Mouse (Mus musculus) cortical plate, adult 2 months (tissue): ENCODE measurements around the gene Map1b. TPM values are rescaled to one million over a fixed set of nuclear protein-coding genes. Genes with fewer than 3 reads are reported as not detected.

Experiments
- H3K27ac ChIP-seq: fragments of 200-500 bp; 2 replicates; pipeline ENCODE4 v1.5.1; 2012; ENCODE audit warnings: low read length, control low read depth, inconsistent platforms; ENCODE audit not compliant: insufficient read depth
- H3K4me1 ChIP-seq: fragments of 200-500 bp; 2 replicates; pipeline ENCODE4 v1.6.1; 2011; ENCODE audit warnings: low read length; ENCODE audit not compliant: control insufficient read depth, insufficient read depth
- H3K4me3 ChIP-seq: fragments of 200-500 bp; 2 replicates; pipeline ENCODE4 v1.5.1; 2011; ENCODE audit warnings: mild to moderate bottlenecking, low read length, control low read depth; ENCODE audit not compliant: insufficient read depth
- CTCF ChIP-seq: fragments of 200-500 bp; IDR thresholded peaks from 2 replicates; pipeline ENCODE4 v1.5.1; 2011; ENCODE audit warnings: mild to moderate bottlenecking, control low read depth, low read length; ENCODE audit not compliant: insufficient read depth; ENCODE audit errors: extremely low read depth
- POLR2A ChIP-seq: fragments of 200-500 bp; IDR thresholded peaks from 2 replicates; pipeline ENCODE4 v1.6.1; 2011; ENCODE audit warnings: mild to moderate bottlenecking, low read length, control low read depth; ENCODE audit not compliant: insufficient read depth; ENCODE audit errors: extremely low read depth
- polyA plus RNA-seq: library from polyadenylated mRNA; depleted of rRNA; stranded (reverse); fragments of >200 nt; gene quantifications from 2 replicates; pipeline ENCODE4 v1.2.3, GENCODE M21; 2012

Map1b gene
- polyA plus RNA-seq, 1 experiment: 134 TPM

DNA sequence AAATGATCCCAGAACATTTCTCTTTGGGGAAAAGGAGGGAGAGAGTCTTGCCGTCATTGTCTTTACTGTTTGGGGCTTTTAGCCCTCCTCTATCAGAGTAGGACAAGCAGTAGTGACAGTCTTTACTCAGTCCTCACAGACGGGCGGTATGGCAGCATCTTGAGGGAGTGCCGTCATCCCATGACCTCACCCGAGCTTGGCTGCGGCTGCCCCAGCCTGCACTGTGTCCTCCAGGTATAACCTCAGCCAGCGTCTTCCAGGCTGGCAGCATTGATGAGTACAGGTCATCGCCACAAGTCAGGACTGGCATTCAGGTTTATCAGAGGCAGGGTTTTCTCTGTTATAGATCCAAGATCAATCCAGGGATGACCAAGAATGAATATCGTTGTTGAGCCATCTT is 99.7 kb downstream of the Map1b start:
- Histone ChIP-seq H3K27ac (no peak overlapping the region), H3K4me1 (no peaks in the 10 kb centered on the region), H3K4me3 (no peak overlapping the region)
- no peak for TF ChIP-seq POLR2A
- TF ChIP-seq CTCF: no peak

DNA sequence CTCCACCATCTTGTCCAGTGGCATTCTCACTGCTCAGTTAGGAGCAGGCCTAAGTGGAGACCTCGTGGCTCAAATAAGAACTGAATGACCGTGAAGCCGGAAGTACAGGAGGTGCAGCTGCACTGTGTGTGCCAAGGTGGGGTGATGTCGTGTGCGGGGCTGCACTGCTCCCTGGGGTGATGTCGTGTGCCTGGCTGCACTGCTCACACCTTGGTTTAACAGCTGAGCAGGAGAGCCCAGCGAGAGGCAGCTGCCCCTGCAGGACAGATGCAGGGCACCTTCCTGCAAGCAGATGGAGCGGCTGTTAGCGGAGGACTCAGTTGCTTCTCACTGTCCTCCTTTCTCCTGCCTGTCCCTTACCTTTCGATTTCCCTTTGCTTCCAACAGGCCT is 102.0 kb downstream of the Map1b start:
- Histone ChIP-seq H3K27ac (no peak overlapping the region), H3K4me3 (no peak overlapping the region), H3K4me1 (no peaks in the 10 kb centered on the region)
- TF ChIP-seq CTCF (no peak), POLR2A (no peak)

DNA sequence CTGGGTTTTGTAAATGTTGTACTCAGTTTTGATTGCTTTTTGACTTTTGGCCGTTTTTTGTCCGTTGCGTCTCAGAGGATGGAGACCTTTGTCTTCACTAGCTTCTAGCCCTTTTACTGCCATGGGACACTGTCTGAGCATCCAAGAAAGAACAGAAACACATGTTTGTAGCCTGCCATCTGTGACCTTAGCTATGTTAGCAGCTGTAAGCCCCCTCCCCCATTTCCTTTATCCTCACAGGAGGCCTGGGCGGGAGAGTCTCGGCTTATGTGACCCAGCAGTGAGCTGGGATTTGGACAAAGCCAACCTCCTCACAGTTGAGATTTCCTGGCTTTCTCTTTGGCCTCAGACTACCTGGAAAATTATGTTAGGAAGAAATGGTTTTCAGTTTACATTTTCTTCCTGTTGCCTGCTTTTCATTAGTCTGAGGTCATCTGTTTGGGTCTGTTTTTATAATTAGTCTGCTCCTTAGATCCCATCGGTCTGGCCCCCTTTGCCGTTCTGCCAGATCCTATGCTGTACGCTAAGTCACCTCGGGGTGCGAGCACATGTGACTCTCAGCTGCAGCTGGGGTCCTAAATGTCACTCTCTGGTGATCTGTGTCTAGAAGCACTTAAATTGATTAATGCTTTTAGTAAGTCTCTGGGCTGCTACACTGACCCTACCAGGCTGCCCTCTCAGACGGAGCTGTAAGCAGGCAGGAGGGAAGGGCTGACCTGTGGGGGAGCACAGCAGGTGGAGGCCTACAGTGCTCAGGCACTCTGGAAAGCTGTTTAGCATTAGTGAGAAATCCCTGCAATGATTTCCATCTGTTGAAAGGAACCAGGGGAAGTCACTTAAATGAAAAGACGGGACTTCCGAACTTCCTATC is 102.6 kb downstream of the Map1b start:
- no peak for TF ChIP-seq POLR2A
- TF ChIP-seq CTCF: no peak
- Histone ChIP-seq H3K4me1 (no peaks in the 10 kb centered on the region), H3K4me3 (no peak overlapping the region), H3K27ac (no peak overlapping the region)

DNA sequence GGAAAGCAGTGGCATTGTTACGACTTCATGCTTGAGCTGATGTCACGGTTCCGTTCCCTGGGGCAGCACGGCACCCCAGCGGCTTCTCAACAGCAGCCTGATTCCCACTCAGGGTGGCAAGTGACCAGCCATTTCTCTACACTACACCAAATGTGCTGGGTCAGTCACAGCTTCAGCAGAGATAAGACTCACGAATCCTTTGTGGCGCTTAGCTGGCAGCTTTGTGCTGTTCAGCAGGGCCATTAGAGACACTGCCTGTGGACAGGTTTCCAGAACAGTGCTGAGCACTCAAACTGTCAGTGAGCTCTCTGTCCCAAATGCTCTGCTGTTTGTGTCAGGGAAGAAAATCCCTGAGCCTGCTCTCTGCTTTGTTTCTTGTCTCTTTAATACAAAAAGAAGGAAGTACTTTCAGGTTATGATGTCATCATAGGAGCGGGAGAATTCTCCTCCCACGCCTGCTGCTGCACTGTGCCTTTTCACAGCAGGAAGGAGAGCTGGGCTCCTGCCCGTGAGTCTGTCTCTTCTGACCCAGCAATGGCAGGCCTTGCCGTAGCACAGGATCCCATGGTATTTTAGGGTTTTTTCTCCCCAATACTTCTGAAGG is 103.8 kb downstream of the Map1b start:
- Histone ChIP-seq H3K4me1 (no peaks in the 10 kb centered on the region), H3K27ac (no peak overlapping the region), H3K4me3 (no peak overlapping the region)
- no peak for TF ChIP-seq POLR2A
- TF ChIP-seq CTCF: no peak

DNA sequence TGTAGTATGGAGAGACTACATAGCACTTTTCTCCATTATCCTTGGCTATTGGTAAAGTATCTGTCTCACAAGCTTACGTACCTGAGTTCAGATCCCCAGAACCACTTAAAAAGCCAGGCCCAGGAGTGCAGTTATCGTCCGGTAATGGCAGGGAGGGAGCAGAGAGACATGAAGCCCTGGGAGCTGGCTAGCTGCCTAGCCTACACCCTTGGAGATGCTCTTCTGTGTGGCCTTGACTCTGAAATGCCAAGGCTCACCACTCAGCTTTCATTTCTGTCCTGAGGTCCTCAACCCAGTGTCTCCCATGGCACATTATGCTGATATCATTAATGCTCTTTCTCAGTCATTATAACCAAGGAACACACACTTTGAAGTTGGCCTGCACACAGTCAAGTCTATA is 104.6 kb downstream of the Map1b start:
- Histone ChIP-seq H3K4me1 (no peaks in the 10 kb centered on the region), H3K27ac (no peak overlapping the region), H3K4me3 (no peak overlapping the region)
- TF ChIP-seq CTCF: no peak
- TF ChIP-seq POLR2A: no peak

DNA sequence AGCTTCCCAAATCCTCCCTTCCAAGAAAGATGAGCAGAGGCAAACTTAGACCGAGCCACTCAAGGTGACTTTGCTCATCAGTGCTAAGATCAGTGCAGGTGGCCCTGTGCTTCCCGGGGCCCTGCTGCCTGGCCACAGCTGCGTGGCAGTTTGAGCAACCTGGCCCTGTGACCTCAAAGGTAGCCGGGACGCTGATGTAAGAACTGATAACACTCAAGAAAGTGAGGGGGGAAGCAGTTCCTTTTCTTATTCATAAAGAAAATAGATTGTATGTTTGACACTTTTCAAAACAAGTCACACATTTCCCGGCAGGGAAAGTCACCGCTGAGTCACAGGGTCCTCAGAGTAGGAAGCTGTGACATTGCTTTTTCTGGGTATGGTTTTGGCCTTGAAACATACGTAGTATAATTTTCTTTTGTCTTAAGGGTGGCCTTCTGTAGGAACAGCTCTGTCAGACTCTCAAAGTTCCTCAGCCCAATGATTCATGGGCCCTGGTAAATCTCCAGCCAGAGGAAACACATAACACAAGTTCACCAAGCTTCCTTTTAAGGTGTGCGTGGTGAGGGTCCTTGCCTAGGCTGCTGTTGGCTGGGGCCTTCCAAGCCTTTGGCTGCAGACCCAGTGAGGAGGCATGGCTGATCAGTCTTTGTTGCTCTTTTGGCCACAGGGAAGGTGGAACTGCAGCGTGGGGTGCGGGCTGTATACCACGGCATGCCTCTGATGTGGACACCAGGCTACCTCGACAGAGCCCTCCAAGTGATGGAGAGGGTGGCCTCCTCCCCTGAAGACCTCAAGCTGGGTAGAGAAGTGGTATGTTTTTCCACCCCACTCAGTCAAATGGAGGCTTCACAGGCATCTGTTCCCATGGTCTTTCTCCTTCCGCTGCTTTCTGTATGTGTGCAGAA is 105.5 kb downstream of the Map1b start:
- no peak overlapping the region for H3K4me3 ChIP-seq
- H3K4me1 ChIP-seq: no peaks in the 10 kb centered on the region
- H3K27ac ChIP-seq: no peak overlapping the region
- TF ChIP-seq POLR2A: no peak
- TF ChIP-seq CTCF: no peak

DNA sequence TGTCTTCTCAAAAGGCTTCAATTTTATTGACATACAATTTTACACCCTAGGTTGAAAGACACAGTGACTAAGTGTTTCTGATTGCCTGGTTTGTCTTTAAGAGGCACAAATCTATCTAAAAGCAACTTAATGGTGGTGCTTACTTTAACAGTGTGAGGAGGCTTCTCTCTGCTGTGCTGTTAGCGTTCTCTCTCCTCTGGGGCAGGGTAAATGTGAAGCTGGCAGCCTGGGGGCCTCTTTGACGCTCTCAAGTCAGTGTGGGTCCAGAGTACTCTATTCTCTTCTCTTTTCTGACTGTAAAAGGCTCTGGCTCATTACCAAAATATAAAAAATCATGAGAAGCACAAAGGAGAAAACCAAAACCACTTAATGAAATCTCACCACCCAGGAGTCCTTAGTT is 107.1 kb downstream of the Map1b start:
- H3K4me1 ChIP-seq: no peaks in the 10 kb centered on the region
- TF ChIP-seq POLR2A (no peak), CTCF (no peak)
- no peak overlapping the region for H3K27ac ChIP-seq
- H3K4me3 ChIP-seq: no peak overlapping the region

DNA sequence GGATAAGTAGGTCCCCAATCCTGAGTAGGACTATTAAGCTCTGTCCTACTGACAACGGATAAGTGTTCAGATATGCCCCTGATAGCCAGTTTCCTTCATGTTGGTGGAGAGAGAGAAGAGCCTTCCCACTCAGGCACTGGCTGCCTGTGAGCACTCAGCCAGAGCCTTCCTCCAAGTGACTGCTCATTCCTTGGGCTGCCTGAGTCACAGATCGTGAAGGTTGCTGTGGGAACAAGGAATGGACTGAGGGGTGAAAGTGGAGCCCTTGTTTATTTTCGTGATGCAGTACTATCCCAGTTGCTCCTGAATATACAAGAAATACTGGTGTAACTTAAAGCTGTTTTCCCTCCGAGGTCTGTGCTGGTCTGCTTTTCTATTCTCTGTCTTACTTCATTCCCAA is 117.0 kb downstream of the Map1b start:
- Histone ChIP-seq H3K4me3 (no peak overlapping the region), H3K4me1 (peaks cover 5% of the 10 kb centered on the region), H3K27ac (no peak overlapping the region)
- TF ChIP-seq CTCF (no peak), POLR2A (no peak)

DNA sequence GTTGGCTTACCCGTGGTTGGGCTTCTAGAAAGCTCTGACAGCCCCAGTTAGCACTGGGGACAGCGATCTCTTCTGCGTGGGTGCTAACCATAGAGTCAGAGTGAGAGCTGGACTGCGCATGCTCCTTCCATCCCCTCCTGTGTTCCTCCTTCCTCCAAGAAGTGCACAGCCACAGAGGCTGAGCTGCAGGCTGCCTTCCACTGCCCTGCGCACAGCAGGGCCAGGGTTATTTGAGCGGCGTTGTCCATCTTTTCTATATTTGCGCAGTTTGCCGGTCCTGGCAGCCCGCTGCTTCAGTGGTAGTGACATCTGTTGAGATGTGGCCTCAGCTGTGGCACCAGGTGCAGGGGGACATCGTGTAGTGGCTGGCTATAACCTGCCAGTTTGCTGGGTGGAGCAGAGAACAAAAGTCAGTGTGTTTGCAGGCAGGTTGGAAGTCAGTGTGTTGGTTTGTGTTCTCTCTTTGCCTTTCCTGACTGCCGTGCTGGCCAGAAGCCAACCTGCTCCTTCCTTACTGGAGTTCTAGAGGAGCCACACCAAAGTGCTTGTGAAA is 118.1 kb downstream of the Map1b start:
- Histone ChIP-seq H3K4me3 (no peak overlapping the region), H3K27ac (no peak overlapping the region), H3K4me1 (peaks cover 5% of the 10 kb centered on the region)
- TF ChIP-seq CTCF (no peak), POLR2A (no peak)
